30 mouse cellular contexts compared by ENCODE assay signal in the genomic region with DNA sequence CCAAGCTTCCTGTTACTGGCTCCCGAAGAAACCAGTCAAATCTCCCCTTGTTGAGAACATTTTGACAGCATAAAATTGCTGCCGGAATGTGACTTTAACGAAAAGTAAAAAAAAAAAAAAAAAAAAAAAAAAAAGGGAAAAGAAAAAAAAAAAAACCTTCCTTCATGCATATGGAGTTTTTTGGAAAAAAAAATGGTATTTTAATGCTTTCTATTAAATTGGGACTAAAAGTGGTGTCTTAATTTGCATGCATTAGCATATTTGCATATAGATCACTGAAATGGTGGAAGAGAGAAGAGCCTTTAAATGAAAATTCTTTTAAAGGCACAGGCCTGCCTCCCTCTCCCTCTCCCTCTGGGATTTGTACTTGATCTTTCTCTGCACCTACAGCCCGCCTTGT. TPM values are rescaled to one million over a fixed set of nuclear protein-coding genes. Genes with fewer than 3 reads are reported as not detected.
DNase-seq lines count a peak whose midpoint lies in the region; ATAC-seq and TF ChIP-seq lines count a peak whose summit lies in the region.
"Had no signal": no experiment of that assay in that cellular context is flagged by ENCODE, and none has a peak within 500 bp of the region (broad histone marks: within the 10 kb centered on the region; RNA-seq: fewer than 3 reads in every experiment).

No protein-coding gene starts in this region.

- 0 out of 2 replicates have a peak overlapping the region, but pooled peaks have one; percentile 54 for H3K27ac ChIP-seq in forebrain, embryonic 13.5 days
- no peak overlapping the region for H3K27ac ChIP-seq in forebrain, embryonic 12.5 days
- peak overlapping the region; percentile 72 for H3K27ac ChIP-seq in heart, embryonic 13.5 days (replicated peaks)
- H3K27ac ChIP-seq in midbrain, embryonic 12.5 days (replicated peaks) = 0 out of 2 replicates have a peak overlapping the region, but pooled peaks have one; percentile 11
- no peak overlapping the region for H3K27ac ChIP-seq in midbrain, embryonic 10.5 days (replicated peaks)
- peak overlapping the region; percentile 46; the same call in 1 of the 2 replicates for H3K27ac ChIP-seq in forebrain, postnatal 0 days (ENCODE audit: low read depth, low read length)
- H3K27ac ChIP-seq: embryonic facial prominence, embryonic 13.5 days; hindbrain, embryonic 13.5 days; liver, embryonic 14.5 days; macrophage; neural tube, embryonic 12.5 days had no signal

- peaks cover 74% of the 10 kb centered on the region for H3K4me1 ChIP-seq in forebrain, embryonic 13.5 days
- peaks cover 66% of the 10 kb centered on the region for H3K4me1 ChIP-seq in forebrain, embryonic 12.5 days
- peaks cover 86% of the 10 kb centered on the region for H3K4me1 ChIP-seq in heart, embryonic 13.5 days
- H3K4me1 ChIP-seq in midbrain, embryonic 12.5 days = peaks cover 68% of the 10 kb centered on the region
- peaks cover 79% of the 10 kb centered on the region for H3K4me1 ChIP-seq in midbrain, embryonic 10.5 days
- H3K4me1 ChIP-seq in forebrain, postnatal 0 days (ENCODE audit: insufficient read depth) = peaks cover 29% of the 10 kb centered on the region

- no peak overlapping the region for H3K4me2 ChIP-seq in forebrain, embryonic 13.5 days
- no peak overlapping the region for H3K4me2 ChIP-seq in forebrain, embryonic 12.5 days
- H3K4me2 ChIP-seq in heart, embryonic 13.5 days = no peak overlapping the region
- no peak overlapping the region for H3K4me2 ChIP-seq in midbrain, embryonic 12.5 days (replicated peaks)
- no peak overlapping the region for H3K4me2 ChIP-seq in forebrain, postnatal 0 days (ENCODE audit: low read depth)
- H3K4me2 ChIP-seq: embryonic facial prominence, embryonic 13.5 days; hindbrain, embryonic 13.5 days; neural tube, embryonic 12.5 days had no signal

- H3K36me3 ChIP-seq in forebrain, embryonic 13.5 days (ENCODE audit: poor library complexity, severe bottlenecking) = no peaks in the 10 kb centered on the region
- no peaks in the 10 kb centered on the region for H3K36me3 ChIP-seq in forebrain, embryonic 12.5 days (replicated peaks)
- no peaks in the 10 kb centered on the region for H3K36me3 ChIP-seq in heart, embryonic 13.5 days
- H3K36me3 ChIP-seq in midbrain, embryonic 12.5 days = no peaks in the 10 kb centered on the region
- no peaks in the 10 kb centered on the region for H3K36me3 ChIP-seq in midbrain, embryonic 10.5 days
- no peaks in the 10 kb centered on the region for H3K36me3 ChIP-seq in forebrain, postnatal 0 days (ENCODE audit: insufficient read depth)
- H3K36me3 ChIP-seq: embryonic facial prominence, embryonic 13.5 days; hindbrain, embryonic 13.5 days; neural tube, embryonic 12.5 days had no signal

- intact Hi-C loops in heart, postnatal 14 days (cut with DNase I) = no loop called here

- peaks cover 48% of the 10 kb centered on the region for H3K27me3 ChIP-seq in forebrain, embryonic 13.5 days
- H3K27me3 ChIP-seq in forebrain, embryonic 12.5 days = peaks cover 56% of the 10 kb centered on the region
- peaks cover 29% of the 10 kb centered on the region for H3K27me3 ChIP-seq in heart, embryonic 13.5 days (replicated peaks)
- H3K27me3 ChIP-seq in midbrain, embryonic 12.5 days = peaks cover 85% of the 10 kb centered on the region
- H3K27me3 ChIP-seq in midbrain, embryonic 10.5 days (ENCODE audit: low read depth, poor library complexity, severe bottlenecking) = peaks cover 94% of the 10 kb centered on the region
- H3K27me3 ChIP-seq in forebrain, postnatal 0 days (ENCODE audit: insufficient read depth, low read length) = no peaks in the 10 kb centered on the region
- H3K27me3 ChIP-seq: Patski had no signal

- H3K4me3 ChIP-seq in forebrain, embryonic 13.5 days = no peak overlapping the region
- no peak overlapping the region for H3K4me3 ChIP-seq in forebrain, embryonic 12.5 days (replicated peaks)
- no peak overlapping the region for H3K4me3 ChIP-seq in heart, embryonic 13.5 days
- no peak overlapping the region for H3K4me3 ChIP-seq in midbrain, embryonic 12.5 days
- no peak overlapping the region for H3K4me3 ChIP-seq in midbrain, embryonic 10.5 days
- no peak overlapping the region for H3K4me3 ChIP-seq in forebrain, postnatal 0 days (ENCODE audit: low read depth, low read length)
- H3K4me3 ChIP-seq: embryonic facial prominence, embryonic 13.5 days; hindbrain, embryonic 13.5 days; myocyte; neural tube, embryonic 12.5 days had no signal

- 70% methylated on average over 4 of the region's 4 CpGs for WGBS in forebrain, embryonic 13.5 days
- 70% methylated on average over 4 of the region's 4 CpGs for WGBS in forebrain, embryonic 12.5 days
- 68% methylated on average over 4 of the region's 4 CpGs for WGBS in heart, embryonic 13.5 days
- 82% methylated on average over 4 of the region's 4 CpGs for WGBS in midbrain, embryonic 12.5 days
- WGBS in midbrain, embryonic 10.5 days = 85% methylated on average over 4 of the region's 4 CpGs
- WGBS in forebrain, postnatal 0 days = 42% methylated on average over 4 of the region's 4 CpGs

- TF ChIP-seq CTCF in forebrain, postnatal 0 days (IDR thresholded peaks at IDR 0.05; ENCODE audit: low read depth) = no peak

- no peak overlapping the region for H3K9ac ChIP-seq in forebrain, embryonic 13.5 days
- no peak overlapping the region for H3K9ac ChIP-seq in forebrain, embryonic 12.5 days
- H3K9ac ChIP-seq in heart, embryonic 13.5 days = no peak overlapping the region
- no peak overlapping the region for H3K9ac ChIP-seq in midbrain, embryonic 12.5 days (replicated peaks)
- H3K9ac ChIP-seq in forebrain, postnatal 0 days = no peak overlapping the region
- H3K9ac ChIP-seq: embryonic facial prominence, embryonic 13.5 days; hindbrain, embryonic 13.5 days; liver, embryonic 14.5 days; neural tube, embryonic 12.5 days had no signal

- DNase-seq in heart, postnatal 14 days = no peak
- no peak for DNase-seq in midbrain, embryonic 10.5 days (ENCODE audit: low spot score)
- no peak for DNase-seq in forebrain, postnatal 0 days
- no peak for DNase-seq in thymus, postnatal 0 days (ENCODE audit: low spot score)
- DNase-seq: adrenal gland, postnatal 14 days; cerebellum, adult 11-12 months; cerebellum, adult 9-11 months; embryo, embryonic 11 days; gastrocnemius, postnatal 14 days; heart, postnatal 10 days; kidney, adult 9 months; kidney, postnatal 10 days; layer of hippocampus, postnatal 36 days; liver; lung, adult 2 months; lung, postnatal 10 days; thymus, adult 2 months; thymus, postnatal 4 days had no signal

- no peak for ATAC-seq in forebrain, embryonic 13.5 days
- ATAC-seq in forebrain, embryonic 12.5 days (ENCODE audit: low FRiP score) = no peak
- no peak for ATAC-seq in heart, embryonic 13.5 days (ENCODE audit: extremely low read depth, insufficient number of reproducible peaks, low FRiP score, low TSS enrichment)
- no peak for ATAC-seq in midbrain, embryonic 12.5 days (ENCODE audit: low FRiP score, low read depth)
- peak; percentile 35; the same call in 1 of the 2 replicates for ATAC-seq in forebrain, postnatal 0 days
- ATAC-seq: intestine, postnatal 0 days; Patski had no signal

- H3K9me3 ChIP-seq in forebrain, embryonic 13.5 days (replicated peaks) = no peaks in the 10 kb centered on the region
- no peaks in the 10 kb centered on the region for H3K9me3 ChIP-seq in forebrain, embryonic 12.5 days
- no peaks in the 10 kb centered on the region for H3K9me3 ChIP-seq in heart, embryonic 13.5 days
- no peaks in the 10 kb centered on the region for H3K9me3 ChIP-seq in midbrain, embryonic 12.5 days
- no peaks in the 10 kb centered on the region for H3K9me3 ChIP-seq in midbrain, embryonic 10.5 days (replicated peaks)
- no peaks in the 10 kb centered on the region for H3K9me3 ChIP-seq in forebrain, postnatal 0 days (ENCODE audit: low read length)
- H3K9me3 ChIP-seq: embryonic facial prominence, embryonic 13.5 days; hindbrain, embryonic 13.5 days; neural tube, embryonic 12.5 days had no signal

RNA-seq across cellular contexts. Expression of a gene that starts 52.0 kb away (rescaled TPM):
- polyA plus RNA-seq in forebrain, embryonic 13.5 days (2015; fragmentation: Nextera tagmentation; extraction: Ambion mirVana) = 1.3 and 1.9 TPM in 2 replicates
- polyA plus RNA-seq in forebrain, embryonic 12.5 days (2016; fragmentation: Nextera tagmentation; extraction: Ambion mirVana) = 2.8 and 3.1 TPM in 2 replicates
- 18.3 and 20.2 TPM in 2 replicates for polyA plus RNA-seq in heart, embryonic 13.5 days (2015; fragmentation: Nextera tagmentation; extraction: Ambion mirVana)
- 10 to 100 TPM; 48.1 to 53.1 TPM for total RNA-seq in heart, postnatal 14 days (2021)
- polyA plus RNA-seq in midbrain, embryonic 12.5 days (2016; fragmentation: Nextera tagmentation; extraction: Ambion mirVana) = 3.3 and 4.1 TPM in 2 replicates
- polyA plus RNA-seq in midbrain, embryonic 10.5 days (2016; fragmentation: Nextera tagmentation; extraction: Ambion mirVana) = 2.9 and 6.3 TPM in 2 replicates
- total RNA-seq in forebrain, postnatal 0 days (2014; rRNA removed) = 1.2 and 3.1 TPM in 2 replicates
- polyA plus RNA-seq in forebrain, postnatal 0 days (2015; fragmentation: Nextera tagmentation; extraction: Ambion mirVana) = 0.65 and 1.1 TPM in 2 replicates
- 2.5 and 3.0 TPM in 2 replicates for polyA plus RNA-seq in thymus, postnatal 0 days (2015; fragmentation: Nextera tagmentation; extraction: Ambion mirVana)

Comparison
In these comparisons a context has a peak if more than half of its experiments do, and no peak if none do; other contexts are left out.
1. H3K27ac ChIP-seq: peak in forebrain, embryonic 13.5 days (single experiment), heart, embryonic 13.5 days (single experiment), midbrain, embryonic 12.5 days (single experiment) and forebrain, postnatal 0 days (single experiment); none in forebrain, embryonic 12.5 days (single experiment) and midbrain, embryonic 10.5 days (single experiment).